Mouse (Mus musculus) intestine, postnatal 0 days (tissue): Measurements from ENCODE around the gene Sept9. TPM values are rescaled to one million over a fixed set of nuclear protein-coding genes. Genes with fewer than 3 reads are reported as not detected.

Source experiments
- ATAC-seq: fragments of 200-750 bp; cut with Nextera tagmentation; 2 replicates; pipeline ENCODE4 v1.8.0; 2017; ENCODE audit warnings: mild to moderate bottlenecking, moderate TSS enrichment, moderate library complexity
- H3K27ac ChIP-seq: fragments of 300-500 bp; sonication (generic); 2 replicates; pipeline ENCODE4 v1.5.1; 2014; ENCODE audit warnings: mild to moderate bottlenecking, low read depth, low read length, moderate library complexity
- H3K27me3 ChIP-seq: fragments of 300-500 bp; sonication (generic); replicated peaks from 2 replicates; pipeline ENCODE4 v1.6.1; 2014; ENCODE audit warnings: low read length, mixed read lengths; ENCODE audit not compliant: control insufficient read depth, insufficient read depth
- H3K36me3 ChIP-seq: fragments of 300-500 bp; sonication (generic); 2 replicates; pipeline ENCODE4 v1.6.1; 2014; ENCODE audit warnings: mild to moderate bottlenecking, moderate library complexity; ENCODE audit not compliant: control insufficient read depth, insufficient read depth
- H3K4me1 ChIP-seq: fragments of 300-500 bp; sonication (generic); replicated peaks from 2 replicates; pipeline ENCODE4 v1.6.1; 2014; ENCODE audit warnings: antibody characterized with exemption, low read length, mixed read lengths; ENCODE audit not compliant: control insufficient read depth, insufficient read depth
- H3K4me2 ChIP-seq: fragments of 300-500 bp; sonication (generic); replicated peaks from 2 replicates; pipeline ENCODE4 v1.6.1; 2014; ENCODE audit warnings: low read depth, mild to moderate bottlenecking, moderate library complexity
- H3K4me3 ChIP-seq: fragments of 300-500 bp; sonication (generic); 2 replicates; pipeline ENCODE4 v1.5.1; 2014; ENCODE audit warnings: low read depth, low read length
- H3K9ac ChIP-seq: fragments of 300-500 bp; sonication (generic); 2 replicates; pipeline ENCODE4 v1.6.1; 2014; ENCODE audit warnings: mild to moderate bottlenecking, low read depth, low read length
- H3K9me3 ChIP-seq: fragments of 300-500 bp; sonication (generic); 2 replicates; pipeline ENCODE4 v1.6.1; 2016; ENCODE audit warnings: mixed run types; ENCODE audit not compliant: control insufficient read depth
- CTCF ChIP-seq: sonication (generic); IDR thresholded peaks from 2 replicates; pipeline ENCODE4 v1.5.1; 2016; ENCODE audit warnings: low read depth, mild to moderate bottlenecking, control low read depth, antibody characterized with exemption, moderate library complexity
- WGBS: fragments of 180-500 bp; shearing (Covaris S2); extraction: QIAGEN DNeasy Blood & Tissue Kit; methylation state at CpG from one replicate; pipeline ENCODE4 v1.1.7; 2014; 5-methylcytosine and 5-hydroxymethylcytosine counted together
- polyA plus RNA-seq: library from polyadenylated mRNA; unstranded; fragments of >200 nt; fragmentation: Nextera tagmentation; extraction: Ambion mirVana; gene quantifications from 2 replicates; pipeline ENCODE4 v1.2.1, GENCODE M21; 2015

Gene Sept9
- polyA plus RNA-seq, 1 experiment from 2014 or later = 74.5 TPM

DNA sequence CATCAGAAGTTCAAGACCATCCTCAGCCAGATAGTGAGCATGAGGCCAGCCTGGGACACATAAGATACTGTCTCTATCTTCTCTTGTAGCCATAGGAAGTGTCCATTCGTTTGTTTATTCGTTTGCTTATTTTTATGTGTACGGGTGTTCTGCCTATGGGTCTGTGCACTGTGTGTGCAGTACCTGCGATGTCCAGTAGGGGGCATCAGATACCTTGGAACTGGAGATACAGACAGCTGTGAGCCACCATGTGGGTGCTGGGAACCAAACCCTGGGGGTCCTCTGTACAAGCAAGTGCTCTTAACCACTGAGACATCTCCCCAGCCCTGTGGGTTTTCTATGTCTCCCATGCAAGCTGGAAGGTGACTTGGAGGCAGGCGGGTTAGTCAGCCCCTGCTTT is 19.6 kb upstream of the Sept9 start:
- Histone ChIP-seq H3K9ac (no peak overlapping the region), H3K27me3 (no peaks in the 10 kb centered on the region), H3K36me3 (no peaks in the 10 kb centered on the region), H3K4me3 (no peak overlapping the region), H3K27ac (no peak overlapping the region), H3K9me3 (0 out of 2 replicates have a peak, but pooled peaks cover 12% of the 10 kb centered on the region), H3K4me2 (no peak overlapping the region), H3K4me1 (no peaks in the 10 kb centered on the region)
- 80% methylated on average over 5 of the region's 5 CpGs for WGBS
- no peak for ATAC-seq
- peak; percentile 66 for TF ChIP-seq CTCF

DNA sequence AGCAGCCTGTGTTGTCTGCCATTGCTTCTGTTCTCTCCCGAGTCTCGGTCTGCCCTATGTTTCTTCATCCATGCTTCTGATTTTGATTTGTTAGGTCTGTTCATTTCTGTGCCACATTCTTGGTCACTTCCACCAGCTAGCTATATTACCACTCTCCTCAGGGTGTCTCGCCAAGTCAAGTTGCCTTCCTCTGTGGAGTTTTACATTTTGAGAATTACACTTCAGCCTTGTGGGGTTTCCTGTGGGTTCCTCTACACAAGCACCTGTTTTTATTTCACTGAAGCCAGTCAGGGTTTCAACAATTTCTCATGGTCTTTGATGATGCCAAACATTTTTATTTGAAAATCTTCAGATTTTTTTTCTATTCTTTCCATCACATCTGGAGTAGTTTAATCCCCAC is 16.7 kb upstream of the Sept9 start:
- TF ChIP-seq CTCF = no peak
- 89% methylated on average over 3 of the region's 3 CpGs for WGBS

DNA sequence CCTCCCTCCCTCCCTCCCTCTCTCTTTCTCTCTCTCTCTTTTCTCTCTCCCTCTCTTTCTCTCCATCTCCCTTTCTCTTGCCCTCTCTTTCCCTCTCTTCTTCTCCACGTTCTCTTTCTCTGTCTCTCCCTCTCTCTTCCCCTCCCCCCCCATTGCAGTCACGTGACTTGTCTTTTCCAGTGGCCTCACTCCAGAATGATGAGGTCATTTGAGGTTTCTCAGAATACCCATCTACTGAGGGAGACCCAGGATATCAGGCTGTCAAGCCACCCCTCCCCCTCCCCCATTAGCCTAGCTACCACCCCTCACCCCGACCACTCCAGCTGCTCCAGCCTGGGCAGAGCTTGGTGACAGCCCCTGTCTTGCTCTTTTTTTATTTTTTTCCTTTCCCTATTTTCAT is 16.2 kb upstream of the Sept9 start:
- Histone ChIP-seq H3K4me3 (no peak overlapping the region), H3K9ac (no peak overlapping the region), H3K36me3 (no peaks in the 10 kb centered on the region), H3K4me2 (no peak overlapping the region), H3K9me3 (0 out of 2 replicates have a peak, but pooled peaks cover 12% of the 10 kb centered on the region), H3K27ac (no peak overlapping the region), H3K27me3 (no peaks in the 10 kb centered on the region), H3K4me1 (no peaks in the 10 kb centered on the region)
- TF ChIP-seq CTCF = no peak
- ATAC-seq = no peak
- WGBS = 79% methylated on average over 3 of the region's 3 CpGs

More for the DNA sequence above, 16.7 kb upstream of the Sept9 start:
- no peak overlapping the region for H3K9ac ChIP-seq
- H3K9me3 ChIP-seq = 0 out of 2 replicates have a peak, but pooled peaks cover 12% of the 10 kb centered on the region
- H3K27ac ChIP-seq = no peak overlapping the region
- ATAC-seq = no peak
- H3K27me3 ChIP-seq = no peaks in the 10 kb centered on the region
- no peaks in the 10 kb centered on the region for H3K4me1 ChIP-seq
- H3K36me3 ChIP-seq = no peaks in the 10 kb centered on the region
- H3K4me3 ChIP-seq = no peak overlapping the region
- no peak overlapping the region for H3K4me2 ChIP-seq

- WGBS = 86% methylated on average over 5 of the region's 5 CpGs
- peak; percentile 38; the same call in 1 of the 2 replicates for TF ChIP-seq CTCF
- Histone ChIP-seq H3K27me3 (no peaks in the 10 kb centered on the region), H3K4me2 (no peak overlapping the region), H3K4me3 (no peak overlapping the region), H3K9ac (no peak overlapping the region), H3K4me1 (no peaks in the 10 kb centered on the region), H3K36me3 (no peaks in the 10 kb centered on the region), H3K27ac (no peak overlapping the region), H3K9me3 (0 out of 2 replicates have a peak, but pooled peaks cover 12% of the 10 kb centered on the region)
- ATAC-seq = no peak
These were observed 15.6 kb upstream of the Sept9 start for GRCm38 (mm10) chr11:117183841-117184240.

DNA sequence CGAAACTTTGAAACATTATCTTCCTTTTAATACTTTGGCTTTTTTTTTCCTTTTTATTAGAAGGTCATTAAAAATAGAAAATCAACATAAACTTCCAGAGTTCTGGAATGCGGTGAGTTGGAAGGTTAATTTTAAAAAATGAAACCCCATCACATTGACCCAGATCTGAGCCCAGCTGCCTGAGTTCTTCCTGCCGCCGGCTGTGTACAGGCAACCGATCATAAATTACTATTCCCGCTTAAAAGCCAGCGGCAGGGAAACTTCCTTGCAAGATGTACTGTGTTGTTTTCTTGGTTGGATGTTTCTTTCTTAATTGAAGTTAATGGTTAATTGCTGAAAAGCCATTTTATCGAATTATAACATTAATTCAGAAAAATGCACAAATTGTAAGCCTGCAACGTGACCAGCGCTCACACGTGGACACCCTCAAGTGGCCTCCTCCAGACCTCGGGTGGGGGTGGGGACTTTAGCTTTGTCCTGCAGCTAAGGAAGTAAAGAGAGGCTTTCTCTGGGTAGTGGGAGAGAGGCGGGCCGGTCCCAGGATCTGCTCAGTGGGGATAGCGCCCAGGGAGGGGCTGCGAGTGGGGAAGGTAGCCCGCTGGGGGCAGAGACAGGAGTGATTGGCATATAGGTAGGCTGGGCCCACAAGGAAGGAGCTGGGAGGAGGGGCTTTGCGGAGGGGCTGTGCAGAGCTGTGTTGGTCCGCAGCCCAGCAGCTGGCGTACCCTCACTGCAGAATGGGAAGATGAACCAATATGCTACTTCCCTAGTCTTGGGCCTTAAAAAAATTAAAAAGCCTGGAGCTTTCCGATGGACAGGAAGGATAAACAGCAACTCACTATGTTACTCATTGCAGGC is 14.2 kb upstream of the Sept9 start:
- H3K36me3 ChIP-seq = no peaks in the 10 kb centered on the region
- H3K4me2 ChIP-seq = no peak overlapping the region
- no peak for ATAC-seq
- H3K4me1 ChIP-seq = no peaks in the 10 kb centered on the region
- TF ChIP-seq CTCF = no peak
- 52% methylated on average over 21 of the region's 21 CpGs for WGBS
- H3K27ac ChIP-seq = peak overlapping the region; percentile 28; the same call in 1 of the 2 replicates
- H3K9me3 ChIP-seq = 0 out of 2 replicates have a peak, but pooled peaks cover 8% of the 10 kb centered on the region
- no peaks in the 10 kb centered on the region for H3K27me3 ChIP-seq
- H3K9ac ChIP-seq = no peak overlapping the region
- H3K4me3 ChIP-seq = no peak overlapping the region

DNA sequence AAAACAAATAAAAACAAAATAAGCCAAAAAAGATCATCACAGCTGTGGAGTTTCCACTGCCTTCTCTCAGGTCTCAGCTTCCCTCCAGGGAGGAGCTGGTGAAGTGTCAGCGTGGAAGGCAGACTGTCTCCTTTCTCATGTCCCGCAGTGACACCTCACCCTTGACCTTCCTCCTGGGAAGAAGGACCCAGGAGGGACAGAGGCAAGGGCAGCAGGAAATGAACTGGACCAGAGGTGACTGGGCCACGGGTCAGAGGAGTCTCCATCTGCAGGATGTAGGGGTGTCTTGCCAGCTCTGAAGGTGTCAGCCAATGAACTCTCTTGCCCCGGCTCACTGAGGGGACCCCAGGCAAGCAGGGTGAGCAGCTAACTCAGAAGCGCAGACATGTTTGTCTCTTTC is 7.9 kb upstream of the Sept9 start:
- no peak overlapping the region for H3K27ac ChIP-seq
- H3K9me3 ChIP-seq = no peaks in the 10 kb centered on the region
- no peaks in the 10 kb centered on the region for H3K27me3 ChIP-seq
- no peak overlapping the region for H3K4me2 ChIP-seq
- H3K36me3 ChIP-seq = no peaks in the 10 kb centered on the region
- 64% methylated on average over 5 of the region's 5 CpGs for WGBS
- no peak overlapping the region for H3K4me3 ChIP-seq
- no peak for TF ChIP-seq CTCF
- ATAC-seq = no peak
- H3K9ac ChIP-seq = no peak overlapping the region
- H3K4me1 ChIP-seq = no peaks in the 10 kb centered on the region
